Mouse (Mus musculus): ENCODE data around the gene Ap4m1. TPM values are rescaled to one million over a fixed set of nuclear protein-coding genes. Genes with fewer than 3 reads are reported as not detected.

Gene Ap4m1
- 5.5 and 7.4 TPM in 2 replicates for polyA plus RNA-seq (2012; ENCODE audit: insufficient read depth, low replicate concordance)

DNA sequence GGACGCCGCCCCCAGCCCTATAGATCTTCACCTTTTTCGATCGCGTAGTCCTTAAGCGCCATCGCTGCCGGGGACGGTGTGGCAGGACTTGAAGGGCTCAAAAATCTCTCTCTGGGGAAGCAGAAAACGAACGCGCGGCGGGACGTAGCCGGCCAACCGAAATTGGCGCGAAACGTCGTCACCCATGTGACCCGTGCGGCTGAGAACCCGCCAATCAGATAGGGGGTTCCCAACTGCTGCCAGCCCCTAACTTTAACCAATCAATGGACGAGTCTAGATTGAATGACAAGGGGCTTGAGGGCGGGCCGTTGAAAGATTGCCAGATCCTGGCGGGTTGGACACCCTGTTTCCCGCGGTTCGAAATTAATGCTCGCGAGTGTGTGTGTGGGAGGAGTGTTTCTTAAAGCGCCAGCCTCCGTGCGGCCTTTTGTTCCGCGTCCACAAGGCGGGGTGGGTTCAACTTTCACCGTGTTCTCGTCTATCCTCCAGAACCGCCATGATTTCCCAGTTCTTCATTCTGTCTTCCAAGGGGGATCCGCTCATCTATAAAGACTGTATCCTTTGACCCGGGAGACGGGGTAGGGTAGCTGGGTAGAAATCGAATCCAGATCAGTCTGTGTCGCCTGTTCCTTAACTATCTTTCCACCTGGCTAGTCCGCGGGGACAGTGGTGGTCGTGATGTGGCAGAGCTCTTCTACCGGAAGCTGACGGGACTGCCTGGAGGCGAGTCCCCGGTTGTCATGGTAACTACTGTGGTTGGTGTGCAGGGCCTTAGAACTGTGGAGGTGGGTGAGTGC is at the start of gene Ap4m1, which contains the start of gene Mcm7:
TSS of gene Ap4m1 (plus strand) at position 308 of the 797 bp plus-strand sequence.
TSS of gene Mcm7 (minus strand) at position 728 of the 797 bp plus-strand sequence.
- H3K4me1 ChIP-seq = peaks cover 28% of the 10 kb centered on the region
- H3K36me3 ChIP-seq (replicated peaks; ENCODE audit: low read length) = peaks cover 66% of the 10 kb centered on the region
- no peaks in the 10 kb centered on the region for H3K27me3 ChIP-seq (replicated peaks)
- H3K9me3 ChIP-seq = no peaks in the 10 kb centered on the region
- H3K4me3 ChIP-seq (replicated peaks) = peak within 1 kb of the TSS; percentile 99
- TF ChIP-seq GATA1 (IDR thresholded peaks at IDR 0.05; ENCODE audit: borderline replicate concordance, low read length) = no peak
- no peak for TF ChIP-seq FLI1 (IDR thresholded peaks at IDR 0.05; ENCODE audit: low read length)

GRCm38 (mm10) chr5:138132425-138133064 is 39.3 kb upstream of the Ap4m1 start:
- Histone ChIP-seq H3K27me3 (replicated peaks) (no peaks in the 10 kb centered on the region), H3K9me3 (no peaks in the 10 kb centered on the region), H3K36me3 (replicated peaks; ENCODE audit: low read length) (peaks cover 61% of the 10 kb centered on the region), H3K4me3 (replicated peaks) (no peak overlapping the region), H3K4me1 (peaks cover 8% of the 10 kb centered on the region)
- no peak for TF ChIP-seq FLI1 (IDR thresholded peaks at IDR 0.05; ENCODE audit: low read length)
- TF ChIP-seq GATA1 (IDR thresholded peaks at IDR 0.05; ENCODE audit: borderline replicate concordance, low read length) = no peak

GRCm38 (mm10) chr5:138137257-138137656 is 34.5 kb upstream of the Ap4m1 start:
- TF ChIP-seq FLI1 (IDR thresholded peaks at IDR 0.05; ENCODE audit: low read length) = no peak
- TF ChIP-seq GATA1 (IDR thresholded peaks at IDR 0.05; ENCODE audit: borderline replicate concordance, low read length) = no peak
- Histone ChIP-seq H3K4me3 (replicated peaks) (no peak overlapping the region), H3K4me1 (peaks cover 23% of the 10 kb centered on the region), H3K27me3 (replicated peaks) (no peaks in the 10 kb centered on the region), H3K36me3 (replicated peaks; ENCODE audit: low read length) (peaks cover 28% of the 10 kb centered on the region), H3K9me3 (no peaks in the 10 kb centered on the region)

GRCm38 (mm10) chr5:138137935-138138549 is 33.8 kb upstream of the Ap4m1 start:
- Histone ChIP-seq H3K36me3 (replicated peaks; ENCODE audit: low read length) (peaks cover 21% of the 10 kb centered on the region), H3K9me3 (no peaks in the 10 kb centered on the region), H3K4me1 (peaks cover 23% of the 10 kb centered on the region), H3K4me3 (replicated peaks) (no peak overlapping the region), H3K27me3 (replicated peaks) (no peaks in the 10 kb centered on the region)
- TF ChIP-seq FLI1 (IDR thresholded peaks at IDR 0.05; ENCODE audit: low read length) (no peak), GATA1 (IDR thresholded peaks at IDR 0.05; ENCODE audit: borderline replicate concordance, low read length) (no peak)

DNA sequence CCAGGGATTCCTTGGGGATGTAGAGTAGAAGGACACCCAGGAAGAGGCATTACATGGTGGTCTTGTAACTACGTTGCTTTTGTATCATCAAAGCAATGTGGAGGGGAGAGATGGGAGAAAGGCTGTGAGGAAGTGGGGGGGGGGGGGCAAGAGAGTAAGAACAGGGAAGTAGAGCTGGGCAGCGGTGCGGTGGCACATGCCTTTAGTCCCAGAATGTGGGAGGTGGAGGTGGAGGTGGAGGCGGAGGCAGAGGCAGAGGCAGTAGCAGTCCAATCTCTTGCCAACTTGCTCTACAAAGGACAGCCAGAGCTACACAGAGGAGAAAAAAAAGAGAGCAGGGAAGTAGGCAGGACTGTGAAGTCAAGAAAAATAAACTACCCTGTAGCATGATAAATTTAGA is 33.2 kb upstream of the Ap4m1 start:
- TF ChIP-seq GATA1 (IDR thresholded peaks at IDR 0.05; ENCODE audit: borderline replicate concordance, low read length) (no peak), FLI1 (IDR thresholded peaks at IDR 0.05; ENCODE audit: low read length) (no peak)
- peaks cover 23% of the 10 kb centered on the region for H3K4me1 ChIP-seq
- peaks cover 20% of the 10 kb centered on the region for H3K36me3 ChIP-seq (replicated peaks; ENCODE audit: low read length)
- H3K27me3 ChIP-seq (replicated peaks) = no peaks in the 10 kb centered on the region
- H3K9me3 ChIP-seq = no peaks in the 10 kb centered on the region
- H3K4me3 ChIP-seq (replicated peaks) = no peak overlapping the region

DNA sequence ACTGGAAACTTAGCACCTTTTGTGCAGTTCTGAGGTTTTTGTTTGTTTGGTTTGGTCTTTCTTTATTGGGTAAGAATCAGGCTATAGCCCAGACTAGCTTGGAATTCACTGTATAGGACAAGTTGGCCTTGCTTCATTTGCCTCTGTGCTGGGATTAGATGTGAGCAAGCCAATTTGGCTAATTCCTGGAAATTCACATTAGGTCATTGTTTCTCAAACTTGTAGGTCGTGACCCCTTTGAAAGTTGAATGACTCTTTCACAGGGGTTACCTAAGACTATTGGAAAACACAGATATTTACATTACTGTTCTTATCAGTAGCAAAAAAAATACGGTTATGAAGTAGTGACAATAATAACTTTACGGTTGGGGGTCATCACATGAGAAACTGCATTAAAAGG is 17.4 kb upstream of the Ap4m1 start:
- Histone ChIP-seq H3K27me3 (replicated peaks) (no peaks in the 10 kb centered on the region), H3K4me1 (peaks cover 31% of the 10 kb centered on the region), H3K4me3 (replicated peaks) (peak overlapping the region; percentile 96), H3K9me3 (no peaks in the 10 kb centered on the region), H3K36me3 (replicated peaks; ENCODE audit: low read length) (peaks cover 32% of the 10 kb centered on the region)
- TF ChIP-seq FLI1 (IDR thresholded peaks at IDR 0.05; ENCODE audit: low read length) (no peak), GATA1 (IDR thresholded peaks at IDR 0.05; ENCODE audit: borderline replicate concordance, low read length) (no peak)

DNA sequence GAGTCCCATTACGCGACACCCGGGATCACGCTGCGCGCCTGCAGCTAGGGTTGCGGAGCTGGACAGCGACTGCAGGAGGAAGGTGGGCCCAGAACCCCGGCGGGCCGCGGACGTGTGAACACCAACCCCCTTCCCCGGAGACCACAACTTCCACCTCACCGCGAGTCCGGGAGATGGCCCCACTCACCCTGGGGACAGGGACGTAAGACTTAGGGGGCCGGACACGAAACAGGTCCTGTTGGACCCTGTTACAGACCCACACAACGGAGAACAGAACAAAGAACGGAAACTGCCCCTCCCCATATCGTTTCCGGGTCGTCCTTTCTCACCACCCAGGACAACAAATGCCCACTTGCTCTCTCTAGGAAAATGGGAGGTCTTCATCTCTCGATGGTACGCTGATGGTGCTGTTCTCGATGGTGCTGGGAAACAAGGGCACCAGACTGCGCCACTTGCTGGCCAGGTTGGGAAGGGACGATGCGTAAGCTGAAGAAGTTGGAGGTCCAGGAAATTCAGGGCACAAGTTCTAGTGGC is 16.3 kb upstream of the Ap4m1 start, which contains the start of gene Zfp113:
TSS of gene Zfp113 (minus strand) at position 302 of the 534 bp plus-strand sequence.
- H3K9me3 ChIP-seq = no peaks in the 10 kb centered on the region
- peak within 1 kb of the TSS; percentile 96 for H3K4me3 ChIP-seq (replicated peaks)
- H3K36me3 ChIP-seq (replicated peaks; ENCODE audit: low read length) = peaks cover 26% of the 10 kb centered on the region
- H3K4me1 ChIP-seq = peaks cover 35% of the 10 kb centered on the region
- TF ChIP-seq GATA1 (IDR thresholded peaks at IDR 0.05; ENCODE audit: borderline replicate concordance, low read length) (no peak), FLI1 (IDR thresholded peaks at IDR 0.05; ENCODE audit: low read length) (peak; percentile 58; the same call in 1 of the 2 replicates)
- no peaks in the 10 kb centered on the region for H3K27me3 ChIP-seq (replicated peaks)

- no peaks in the 10 kb centered on the region for H3K9me3 ChIP-seq
- peaks cover 34% of the 10 kb centered on the region for H3K36me3 ChIP-seq (replicated peaks; ENCODE audit: low read length)
- H3K4me3 ChIP-seq (replicated peaks) = peak overlapping the region; percentile 98
- H3K27me3 ChIP-seq (replicated peaks) = no peaks in the 10 kb centered on the region
- H3K4me1 ChIP-seq = peaks cover 43% of the 10 kb centered on the region
- TF ChIP-seq GATA1 (IDR thresholded peaks at IDR 0.05; ENCODE audit: borderline replicate concordance, low read length) (no peak), FLI1 (IDR thresholded peaks at IDR 0.05; ENCODE audit: low read length) (no peak)
These were observed 11.5 kb upstream of the Ap4m1 start for GRCm38 (mm10) chr5:138160224-138160762.

All from megakaryocyte, embryonic 14.5 days (primary cell).